Mouse (Mus musculus) embryo, embryonic 11.5 days (tissue): ENCODE results near the gene Vmn1r198.
"Not testable (repeated sequence)": the region's sequence is repeated elsewhere in the genome, so short reads cannot be mapped to it uniquely, and the experiment has no call there.

Experiments
- DNase-seq: peaks from one replicate; pipeline ENCODE4 v3.0.0-alpha.2; 2012; ENCODE audit warnings: low read depth, low spot score

Gene Vmn1r198

DNA sequence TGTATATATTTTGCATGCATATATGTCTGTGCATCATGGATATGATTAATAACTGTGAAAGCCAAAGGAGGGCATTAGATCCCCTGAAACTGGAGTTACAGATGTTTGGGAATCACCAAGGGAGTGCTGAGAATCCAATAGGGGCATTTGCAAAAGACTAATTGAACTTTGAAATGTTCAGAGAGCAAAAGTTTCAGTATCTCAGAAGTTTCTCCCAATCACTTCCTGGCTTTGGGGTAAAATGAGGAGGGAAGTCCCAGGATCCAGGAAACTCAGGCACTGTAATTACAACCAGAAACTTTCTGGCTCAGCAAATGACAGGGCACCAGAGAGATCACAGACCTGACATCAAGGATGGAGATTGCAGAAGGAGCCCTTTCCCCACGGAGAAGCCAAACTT is at the start of gene Vmn1r198:
Gene Vmn1r198, plus strand, starts transcription at position 301 of the 400 bp plus-strand sequence.
- DNase-seq, result no peak

DNA sequence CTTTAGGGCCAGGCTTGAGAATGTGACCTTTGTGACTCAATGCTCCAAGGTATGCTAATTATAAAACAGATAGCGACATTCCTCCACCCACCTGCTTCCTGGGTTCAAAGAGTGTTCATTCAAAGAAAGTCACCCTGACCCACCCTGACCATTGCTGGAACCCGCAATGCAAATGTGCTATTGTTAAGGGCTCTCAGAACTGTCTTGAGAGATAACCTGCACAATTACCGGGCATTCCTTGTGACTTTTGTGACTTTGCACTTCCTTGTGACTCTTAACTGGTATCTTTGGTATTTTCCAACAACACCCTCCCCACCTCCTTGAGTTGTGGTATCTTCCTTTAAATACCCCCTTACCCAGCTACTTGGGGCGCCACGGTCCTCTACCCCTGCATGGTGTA is 42.1 kb upstream of the Vmn1r198 start:
- DNase-seq, result not testable (repeated sequence)

DNA sequence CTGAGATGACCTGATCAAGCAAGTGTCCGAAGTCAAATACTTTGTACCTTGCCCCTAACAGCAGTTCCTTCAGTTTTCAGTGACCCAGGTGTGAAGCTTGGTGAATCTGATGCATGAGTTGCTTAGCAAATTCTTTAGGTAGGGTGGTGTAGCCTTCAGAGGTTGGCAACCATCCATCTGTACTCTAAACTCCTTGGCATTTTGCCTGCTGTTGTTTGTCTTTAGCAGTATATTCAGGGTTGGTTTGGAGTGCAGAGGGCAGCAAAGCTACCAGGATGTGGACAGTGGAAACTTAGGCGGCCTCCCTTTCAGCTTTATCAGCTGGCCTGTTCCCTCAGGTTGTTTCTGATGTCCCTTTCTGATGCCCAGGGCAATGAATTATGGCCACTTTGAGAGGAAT is 34.8 kb upstream of the Vmn1r198 start:
- DNase-seq, result no peak

DNA sequence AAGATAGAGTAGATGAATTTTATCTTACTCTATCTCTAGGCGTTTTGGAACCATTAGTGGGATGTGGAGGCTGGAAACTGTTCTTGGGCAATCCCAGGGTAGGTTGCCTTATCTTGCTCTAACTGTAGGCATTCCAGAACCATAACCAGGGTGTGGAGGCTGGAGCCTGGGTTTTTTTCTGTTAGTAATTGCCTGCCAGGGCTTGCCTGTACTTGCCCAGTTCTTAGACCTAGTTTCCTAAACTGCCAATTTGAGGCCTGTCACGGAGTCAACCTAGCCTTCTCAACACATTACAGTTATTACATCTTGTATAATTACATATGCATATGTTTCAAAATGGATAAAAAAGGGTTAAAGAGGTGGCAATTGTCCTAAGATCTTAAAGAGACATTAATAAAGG is 32.8 kb upstream of the Vmn1r198 start:
- DNase-seq, result no peak

- DNase-seq, result no peak
These were observed 30.1 kb upstream of the Vmn1r198 start for GRCm38 (mm10) chr13:22320091-22320490.

DNA sequence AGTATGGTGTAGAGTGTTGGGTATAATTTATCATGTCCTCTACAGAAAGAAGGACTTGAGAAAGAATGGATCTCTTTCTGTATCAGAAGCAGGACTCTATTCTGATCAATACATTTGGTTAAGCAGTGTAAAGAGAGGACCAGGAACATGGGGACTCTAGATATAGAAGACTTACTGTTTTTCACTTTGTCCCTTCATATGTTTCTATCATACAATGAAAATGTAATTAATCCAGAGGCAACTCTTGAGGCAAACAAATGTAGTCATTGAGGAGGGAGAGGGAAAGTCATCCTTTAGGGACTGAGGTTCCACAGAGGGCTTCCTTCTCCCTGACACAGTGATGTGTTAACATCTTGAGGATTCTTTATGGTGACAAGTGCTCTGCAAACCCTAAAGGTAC is 25.9 kb upstream of the Vmn1r198 start, which contains the start of gene Vmn1r197:
Gene Vmn1r197, plus strand, starts transcription at position 301 of the 400 bp plus-strand sequence.
- DNase-seq, result no peak

DNA sequence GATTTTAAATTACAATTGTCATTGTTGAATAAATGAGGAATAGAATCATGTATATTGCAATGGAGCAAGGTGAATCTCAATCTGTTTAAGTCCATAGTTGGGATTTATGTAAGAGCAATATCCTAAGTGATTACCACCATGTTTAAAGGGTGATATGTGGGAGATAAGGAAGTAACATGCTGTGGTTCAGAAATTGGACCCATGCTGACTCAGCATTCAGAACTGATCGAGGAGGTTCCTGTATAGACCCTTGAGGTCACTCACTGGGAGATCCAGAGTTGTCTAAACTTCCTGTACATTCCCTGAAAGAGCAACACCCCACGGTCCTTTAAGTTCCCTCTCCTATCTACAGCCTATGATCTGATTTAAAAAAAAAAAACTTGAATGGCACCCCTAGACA is 16.9 kb upstream of the Vmn1r198 start:
- no peak for DNase-seq

GRCm38 (mm10) chr13:22335565-22335964 is 14.6 kb upstream of the Vmn1r198 start:
- no peak for DNase-seq

GRCm38 (mm10) chr13:22350813-22351212 is 649 bp downstream of the Vmn1r198 start:
- no peak for DNase-seq

DNA sequence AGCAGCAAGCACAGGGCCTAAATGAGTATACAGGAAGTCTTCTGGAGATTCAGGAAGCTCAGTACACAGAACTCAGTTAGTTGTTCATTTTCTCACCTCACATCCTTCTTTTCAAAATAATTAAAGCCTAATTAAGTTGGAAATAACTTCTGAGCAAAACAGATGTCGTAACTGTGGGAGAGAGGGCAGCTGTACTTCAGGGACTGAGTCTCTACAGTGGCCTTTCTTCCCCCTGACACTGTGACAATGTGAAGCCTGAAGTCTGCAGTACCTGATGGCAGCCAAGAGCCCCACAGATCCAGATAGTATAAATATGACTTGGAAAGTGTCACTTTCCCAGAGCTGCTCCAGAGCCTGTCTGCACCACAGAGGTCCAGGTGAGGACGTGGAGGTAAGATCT is 29.4 kb downstream of the Vmn1r198 start, which contains the start of gene Vmn1r199:
Gene Vmn1r199, plus strand, starts transcription at position 301 of the 400 bp plus-strand sequence.
- DNase-seq, result no peak

GRCm38 (mm10) chr13:22381128-22381527 is 31.0 kb downstream of the Vmn1r198 start:
- DNase-seq, result not testable (repeated sequence)

DNA sequence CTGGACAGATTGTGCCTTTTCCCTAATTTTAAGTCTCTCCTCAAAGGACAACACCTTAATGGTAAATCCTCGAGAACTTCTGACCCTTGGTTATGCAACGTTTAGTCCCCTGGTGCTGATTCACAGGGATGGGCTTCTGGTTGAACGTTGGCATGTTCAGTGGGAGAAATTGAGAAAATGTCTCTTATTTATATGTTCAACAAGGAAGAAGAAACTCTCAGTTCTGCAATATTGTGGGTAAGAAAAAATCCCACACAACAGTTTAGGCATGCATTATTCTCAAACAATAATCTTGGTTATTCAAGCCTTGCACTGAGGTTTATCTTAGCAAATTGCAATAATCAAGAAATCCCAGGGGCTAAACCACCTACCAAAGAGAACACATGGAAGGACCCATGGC is 33.2 kb downstream of the Vmn1r198 start:
- DNase-seq, result no peak

DNA sequence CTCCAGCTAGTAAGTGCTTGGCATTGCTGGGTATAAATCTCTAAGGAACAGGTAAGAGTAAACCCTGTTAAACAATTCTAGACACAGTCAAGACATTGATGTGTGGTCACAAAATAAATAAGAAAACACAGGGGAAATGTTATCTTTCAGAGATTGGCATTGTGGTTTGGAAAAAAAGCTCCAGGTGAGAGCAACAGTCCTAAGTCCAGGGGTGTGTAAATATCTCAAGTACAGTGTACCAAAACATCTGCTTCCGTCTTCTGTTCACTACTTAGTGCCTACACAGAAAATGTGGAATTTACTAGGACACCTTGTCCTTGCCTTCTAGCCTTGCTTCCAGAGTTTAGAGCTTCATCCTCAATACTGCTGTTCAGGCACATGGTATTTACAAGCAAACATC is 36.9 kb downstream of the Vmn1r198 start:
- DNase-seq, result no peak

GRCm38 (mm10) chr13:22390073-22390472 is 39.9 kb downstream of the Vmn1r198 start, which contains the start of gene Vmn1r200:
Gene Vmn1r200 (plus strand): TSS chr13:22390373.
- DNase-seq, result peak; percentile 2

DNA sequence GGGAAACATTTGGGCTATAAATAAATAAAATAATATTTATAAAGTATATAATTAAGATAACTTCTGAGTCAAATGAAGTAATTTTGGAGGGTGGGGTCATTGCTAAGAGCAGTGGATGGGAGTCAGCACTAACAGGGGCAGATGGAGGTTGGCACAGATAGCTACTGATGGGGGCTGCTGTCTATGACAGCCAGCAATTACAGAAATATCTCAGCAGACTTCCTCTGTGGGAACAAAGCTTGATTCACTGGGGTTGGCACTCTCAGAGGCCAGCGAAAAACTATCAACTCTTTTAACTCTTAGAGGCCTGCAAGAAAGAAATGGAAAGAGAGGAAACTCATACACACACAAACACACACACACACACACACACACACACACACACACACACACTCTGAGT is 52.8 kb downstream of the Vmn1r198 start:
- DNase-seq, result no peak
